Mouse (Mus musculus) ZHBTc4 (cell line): ENCODE measurements at regions not wholly inside any gene's neighbourhood (a gene's known extent, or its start where the extent isn't known, plus 50 kb on each side); places are given as distances from the start of the nearest gene placed in this dataset.

Source experiments
- DNase-seq: peaks from one replicate; pipeline ENCODE4 v3.0.0-alpha.2; 2011; ENCODE audit warnings: low read depth, low spot score

DNA sequence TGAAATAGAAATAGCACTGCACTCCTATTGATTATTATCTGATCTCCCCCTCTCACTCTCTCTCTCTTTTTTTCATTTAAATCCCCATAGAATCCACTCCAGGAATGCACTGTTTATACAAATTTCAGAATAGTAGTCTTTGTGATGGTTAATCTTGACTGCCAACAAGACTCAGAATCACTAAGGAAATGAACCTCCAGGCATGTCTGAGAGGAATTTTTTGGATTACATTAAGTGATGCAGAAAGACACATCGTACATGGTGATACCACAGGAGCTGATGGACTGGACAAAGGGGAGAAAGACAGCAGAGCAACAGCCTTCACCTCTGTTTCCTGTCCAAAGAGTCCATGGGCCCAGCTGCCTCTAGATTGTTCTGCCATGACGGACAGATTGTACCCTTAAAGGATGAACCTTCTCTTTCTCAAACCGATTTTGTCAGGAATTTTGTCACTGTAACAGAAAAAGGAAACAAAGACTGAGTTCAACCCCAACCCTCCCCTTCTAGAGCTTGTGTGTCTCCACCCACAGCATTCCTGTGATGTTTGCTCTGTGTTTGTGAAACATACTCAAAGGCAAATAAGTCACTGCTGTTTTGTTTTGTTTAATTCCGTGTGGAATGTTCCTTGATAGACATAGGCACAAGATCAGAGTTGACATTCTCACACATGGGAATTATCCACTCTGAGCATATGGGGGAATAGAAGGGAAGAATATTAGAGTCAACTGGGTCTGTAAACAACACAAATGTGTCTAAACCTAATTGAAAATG is 59.1 kb upstream of the Gm34302 start:
- peak; percentile 11 for DNase-seq

DNA sequence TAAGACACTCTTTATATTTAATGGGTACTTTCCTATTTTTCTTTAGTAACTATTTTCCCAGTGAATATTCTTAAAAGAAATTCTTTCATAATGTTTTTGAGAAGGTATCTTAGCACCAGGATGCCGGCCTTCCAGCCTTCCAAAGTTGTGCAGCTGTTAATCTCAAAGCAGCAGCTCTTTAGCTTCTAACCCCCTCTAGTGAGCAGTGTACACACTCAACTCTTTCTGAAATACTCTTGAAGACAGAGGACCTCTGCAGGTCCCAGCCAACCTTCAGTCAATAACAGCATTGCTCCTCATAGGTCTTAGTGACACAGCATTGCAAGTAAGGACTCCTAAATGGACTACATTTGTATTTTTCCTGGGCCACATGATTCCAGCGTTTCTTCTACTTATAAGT is 55.2 kb upstream of the Gm34302 start:
- DNase-seq = no peak

DNA sequence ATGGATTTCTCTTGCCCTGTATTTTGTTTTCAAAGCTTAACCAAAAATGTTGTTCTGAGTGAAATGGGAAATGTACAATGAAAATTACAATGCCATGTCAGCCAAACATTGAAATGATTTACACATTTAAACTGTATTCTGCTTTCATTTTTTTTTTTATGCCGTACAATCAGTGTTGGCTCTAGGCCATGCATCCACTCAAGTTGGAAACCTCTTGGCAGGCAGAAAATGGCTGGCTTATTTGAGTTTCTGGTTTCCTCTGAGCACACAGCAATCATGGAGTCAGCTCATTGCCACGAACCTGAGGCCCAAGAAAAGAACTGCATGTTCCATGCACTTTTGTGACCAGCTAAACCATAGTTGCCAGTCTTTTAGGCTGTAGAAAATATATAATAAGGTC is 50.5 kb upstream of the Gm34302 start:
- DNase-seq = no peak
